Mouse (Mus musculus) embryonic facial prominence, embryonic 15.5 days (tissue): ENCODE measurements around the gene Gm16223. TPM values are rescaled to one million over a fixed set of nuclear protein-coding genes. Genes with fewer than 3 reads are reported as not detected.

Experiments used
- ATAC-seq: fragments of 200-750 bp; cut with Nextera tagmentation; 2 replicates; pipeline ENCODE4 v1.8.0; 2017; ENCODE audit warnings: low read depth, moderate TSS enrichment; ENCODE audit not compliant: insufficient number of reproducible peaks, low FRiP score, low TSS enrichment
- H3K27ac ChIP-seq: fragments of 300-500 bp; sonication (generic); replicated peaks from 2 replicates; pipeline ENCODE4 v1.5.1; 2015; ENCODE audit warnings: mild to moderate bottlenecking, inconsistent platforms
- H3K27me3 ChIP-seq: fragments of 300-500 bp; sonication (generic); 2 replicates; pipeline ENCODE4 v1.6.1; 2015; ENCODE audit warnings: inconsistent platforms
- H3K36me3 ChIP-seq: fragments of 300-500 bp; sonication (generic); 2 replicates; pipeline ENCODE4 v1.6.1; 2015; ENCODE audit warnings: mild to moderate bottlenecking, inconsistent platforms
- H3K4me1 ChIP-seq: fragments of 300-500 bp; sonication (generic); 2 replicates; pipeline ENCODE4 v1.6.1; 2015; ENCODE audit warnings: inconsistent platforms
- H3K4me2 ChIP-seq: fragments of 300-500 bp; sonication (generic); replicated peaks from 2 replicates; pipeline ENCODE4 v1.6.1; 2015; ENCODE audit warnings: mild to moderate bottlenecking, inconsistent platforms
- H3K4me3 ChIP-seq: fragments of 300-500 bp; sonication (generic); replicated peaks from 2 replicates; pipeline ENCODE4 v1.5.1; 2015; ENCODE audit warnings: mild to moderate bottlenecking, inconsistent platforms
- H3K9ac ChIP-seq: fragments of 300-500 bp; sonication (generic); 2 replicates; pipeline ENCODE4 v1.6.1; 2015; ENCODE audit warnings: inconsistent platforms
- H3K9me3 ChIP-seq: fragments of 300-500 bp; sonication (generic); replicated peaks from 2 replicates; pipeline ENCODE4 v1.6.1; 2016; ENCODE audit warnings: inconsistent platforms
- WGBS: fragments of 180-500 bp; shearing (Covaris S2); methylation state at CpG from one replicate; pipeline ENCODE4 v1.1.7; 2015; 5-methylcytosine and 5-hydroxymethylcytosine counted together
- polyA plus RNA-seq: library from polyadenylated mRNA; unstranded; fragments of >200 nt; fragmentation: Nextera tagmentation; extraction: Ambion mirVana; gene quantifications from 2 replicates; pipeline ENCODE4 v1.2.1, GENCODE M21; 2015

Gene Gm16223
- polyA plus RNA-seq, 1 experiment from 2014 or later: not detected

DNA sequence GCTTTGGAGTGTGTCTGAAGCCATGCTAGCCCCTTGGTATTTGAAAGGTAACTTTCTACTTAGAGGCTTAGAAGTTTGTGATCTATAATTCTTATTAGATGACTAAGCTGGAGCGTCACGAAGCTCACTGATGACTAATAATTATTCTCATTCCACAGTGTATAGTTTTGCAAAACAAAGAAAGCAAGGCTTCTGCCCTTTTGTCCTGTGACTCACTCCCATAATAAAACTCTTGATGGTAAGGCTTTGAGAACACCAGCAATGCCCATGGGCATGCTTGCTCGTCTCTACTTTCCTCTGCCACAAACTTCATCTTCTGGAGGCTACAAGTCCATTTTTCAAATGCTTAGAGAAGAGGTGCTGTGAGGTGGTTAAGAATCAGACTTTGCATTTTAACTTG, 87.9 kb downstream of the Gm16223 start:
- H3K27ac ChIP-seq: no peak overlapping the region
- H3K36me3 ChIP-seq: no peaks in the 10 kb centered on the region
- no peak overlapping the region for H3K9ac ChIP-seq
- H3K4me2 ChIP-seq: no peak overlapping the region
- H3K27me3 ChIP-seq: no peaks in the 10 kb centered on the region
- H3K9me3 ChIP-seq: no peaks in the 10 kb centered on the region
- WGBS: 55% methylated on average over 3 of the region's 3 CpGs
- no peaks in the 10 kb centered on the region for H3K4me1 ChIP-seq
- no peak overlapping the region for H3K4me3 ChIP-seq
- ATAC-seq: no peak

DNA sequence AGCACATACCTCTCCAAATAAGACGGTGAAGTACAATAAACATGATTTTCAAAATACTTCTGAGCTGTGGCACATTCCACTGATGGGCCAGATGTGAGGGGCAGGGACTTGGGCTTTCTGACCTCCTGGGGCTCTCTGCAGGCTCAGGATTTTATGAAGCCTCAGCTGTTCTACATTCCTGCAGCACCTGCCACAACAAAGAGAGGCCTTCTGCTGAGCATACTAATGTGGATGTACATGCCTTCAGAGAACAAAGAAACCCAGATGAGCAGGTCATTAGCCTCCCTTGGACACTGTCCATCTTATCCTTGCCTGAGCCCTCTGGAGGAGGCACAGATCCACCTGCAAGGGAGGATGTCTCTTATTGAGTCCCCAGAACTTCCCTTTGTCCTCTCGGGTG, 97.0 kb downstream of the Gm16223 start:
- H3K27me3 ChIP-seq: no peaks in the 10 kb centered on the region
- 75% methylated on average over 2 of the region's 2 CpGs for WGBS
- no peaks in the 10 kb centered on the region for H3K4me1 ChIP-seq
- no peaks in the 10 kb centered on the region for H3K36me3 ChIP-seq
- no peak overlapping the region for H3K4me3 ChIP-seq
- no peak overlapping the region for H3K27ac ChIP-seq
- no peak overlapping the region for H3K9ac ChIP-seq
- no peaks in the 10 kb centered on the region for H3K9me3 ChIP-seq
- no peak for ATAC-seq
- H3K4me2 ChIP-seq: no peak overlapping the region

DNA sequence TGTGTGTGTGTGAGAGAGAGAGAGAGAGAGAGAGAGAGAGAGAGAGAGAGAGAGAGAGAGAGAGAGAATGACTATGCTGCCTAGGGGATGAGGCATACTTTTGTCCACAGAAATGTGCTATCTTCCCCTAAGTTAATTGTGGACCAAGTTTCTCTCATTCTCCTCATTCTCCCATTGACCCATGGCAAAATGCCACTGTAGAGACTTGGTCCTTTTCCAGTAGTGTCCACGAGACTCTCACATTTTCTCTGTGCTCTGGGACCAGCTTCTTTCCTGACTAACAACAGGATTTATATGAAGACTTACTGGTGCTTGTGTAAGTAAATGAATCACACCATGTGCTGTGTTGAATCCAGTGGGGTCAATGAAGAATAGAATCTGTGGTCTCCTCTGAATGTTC, 98.6 kb downstream of the Gm16223 start:
- no peak overlapping the region for H3K27ac ChIP-seq
- 59% methylated on average over 1 of the region's 1 CpGs for WGBS
- no peak for ATAC-seq
- H3K27me3 ChIP-seq: no peaks in the 10 kb centered on the region
- no peak overlapping the region for H3K9ac ChIP-seq
- no peaks in the 10 kb centered on the region for H3K4me1 ChIP-seq
- H3K9me3 ChIP-seq: no peaks in the 10 kb centered on the region
- H3K36me3 ChIP-seq: no peaks in the 10 kb centered on the region
- H3K4me2 ChIP-seq: no peak overlapping the region
- H3K4me3 ChIP-seq: no peak overlapping the region

DNA sequence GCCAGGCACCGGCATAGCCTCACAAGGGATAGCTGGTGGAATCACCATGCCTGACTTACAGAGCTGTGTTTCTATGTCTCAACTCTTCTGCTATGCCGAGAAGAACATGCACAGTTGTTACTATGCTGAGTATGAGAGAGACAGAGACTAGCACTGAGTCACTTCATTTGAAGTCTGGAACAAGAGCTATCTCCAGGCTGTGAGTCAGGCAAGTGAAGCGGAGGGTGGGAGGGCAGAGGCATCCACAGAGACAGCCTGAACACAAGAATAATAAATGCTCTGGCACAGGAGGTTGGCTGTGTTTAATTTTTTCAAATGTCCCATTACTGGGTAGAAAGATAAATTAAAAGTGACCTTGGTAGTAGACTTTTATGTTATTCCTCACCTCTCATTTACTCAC, 100.3 kb downstream of the Gm16223 start:
- no peak overlapping the region for H3K4me3 ChIP-seq
- H3K27me3 ChIP-seq: no peaks in the 10 kb centered on the region
- ATAC-seq: no peak
- no peak overlapping the region for H3K4me2 ChIP-seq
- H3K27ac ChIP-seq: no peak overlapping the region
- no peaks in the 10 kb centered on the region for H3K36me3 ChIP-seq
- H3K4me1 ChIP-seq: no peaks in the 10 kb centered on the region
- no peak overlapping the region for H3K9ac ChIP-seq
- H3K9me3 ChIP-seq: no peaks in the 10 kb centered on the region
- 87% methylated on average over 3 of the region's 3 CpGs for WGBS

DNA sequence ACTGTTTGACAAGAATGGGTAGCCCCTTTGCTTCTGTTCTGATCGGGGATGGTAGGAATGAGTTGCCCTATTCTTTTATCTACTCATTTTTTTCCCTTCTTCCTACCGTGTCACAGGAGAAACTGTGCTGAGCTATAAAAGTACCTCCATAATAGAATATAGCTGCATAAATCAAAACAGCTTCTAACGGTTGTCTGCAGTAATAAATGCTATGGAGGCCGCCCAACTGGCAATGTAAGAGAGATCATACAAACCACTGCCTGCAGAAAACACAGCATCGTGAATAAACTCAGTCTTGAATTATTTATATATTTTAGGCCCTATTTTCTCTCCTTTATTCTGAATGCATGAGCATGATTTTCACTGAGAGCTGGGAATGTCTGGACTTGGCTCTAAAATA, 101.0 kb downstream of the Gm16223 start:
- 71% methylated on average over 5 of the region's 5 CpGs for WGBS
- H3K27ac ChIP-seq: no peak overlapping the region
- H3K36me3 ChIP-seq: no peaks in the 10 kb centered on the region
- no peak overlapping the region for H3K4me3 ChIP-seq
- no peaks in the 10 kb centered on the region for H3K9me3 ChIP-seq
- ATAC-seq: no peak
- H3K9ac ChIP-seq: no peak overlapping the region
- H3K27me3 ChIP-seq: no peaks in the 10 kb centered on the region
- no peak overlapping the region for H3K4me2 ChIP-seq
- no peaks in the 10 kb centered on the region for H3K4me1 ChIP-seq

DNA sequence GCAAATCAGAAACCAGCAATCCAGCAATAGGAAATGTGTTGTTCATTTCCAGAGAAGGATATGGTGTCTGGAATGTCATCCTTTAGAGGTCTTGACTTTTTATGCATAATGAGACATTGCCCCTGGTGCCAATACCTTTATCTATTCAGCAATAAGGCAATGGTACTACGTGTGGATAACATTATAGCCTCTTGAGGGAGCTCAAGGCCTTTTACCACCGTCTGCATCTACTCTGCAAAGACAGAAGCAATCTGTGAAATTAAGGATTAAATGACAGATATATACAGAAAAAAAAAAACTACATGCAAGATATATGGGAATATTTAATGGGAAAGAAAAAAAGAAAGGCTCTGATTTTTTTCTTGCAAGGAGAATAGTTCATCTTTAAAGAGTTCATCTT, 106.3 kb downstream of the Gm16223 start:
- no peak overlapping the region for H3K27ac ChIP-seq
- no peaks in the 10 kb centered on the region for H3K9me3 ChIP-seq
- H3K27me3 ChIP-seq: no peaks in the 10 kb centered on the region
- no peak overlapping the region for H3K9ac ChIP-seq
- WGBS: 58% methylated on average over 2 of the region's 2 CpGs
- H3K36me3 ChIP-seq: no peaks in the 10 kb centered on the region
- no peak overlapping the region for H3K4me2 ChIP-seq
- no peak for ATAC-seq
- H3K4me1 ChIP-seq: no peaks in the 10 kb centered on the region
- H3K4me3 ChIP-seq: no peak overlapping the region

DNA sequence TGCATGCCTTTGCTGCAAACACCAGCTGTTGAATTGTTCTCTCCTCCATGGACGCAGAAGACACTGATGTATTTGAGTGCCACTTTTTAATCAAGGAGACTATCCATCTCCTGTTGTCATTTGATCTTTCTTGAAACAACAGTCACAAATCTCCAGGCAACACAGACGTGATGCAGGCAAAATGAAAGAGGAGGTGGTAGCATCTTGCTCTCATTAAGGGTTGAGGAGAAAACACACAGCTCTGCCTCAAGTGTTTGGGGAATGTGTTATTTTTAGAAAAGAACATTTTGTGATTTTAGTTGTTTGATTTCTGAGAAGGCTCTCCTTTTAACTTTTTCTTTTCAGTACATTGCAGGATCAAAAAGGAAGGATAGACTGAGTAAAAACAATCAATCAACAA, 107.7 kb downstream of the Gm16223 start:
- H3K9me3 ChIP-seq: no peaks in the 10 kb centered on the region
- no peak overlapping the region for H3K9ac ChIP-seq
- H3K27me3 ChIP-seq: no peaks in the 10 kb centered on the region
- H3K36me3 ChIP-seq: no peaks in the 10 kb centered on the region
- H3K27ac ChIP-seq: no peak overlapping the region
- no peak overlapping the region for H3K4me2 ChIP-seq
- ATAC-seq: no peak
- no peak overlapping the region for H3K4me3 ChIP-seq
- H3K4me1 ChIP-seq: no peaks in the 10 kb centered on the region
- 32% methylated on average over 2 of the region's 2 CpGs for WGBS

DNA sequence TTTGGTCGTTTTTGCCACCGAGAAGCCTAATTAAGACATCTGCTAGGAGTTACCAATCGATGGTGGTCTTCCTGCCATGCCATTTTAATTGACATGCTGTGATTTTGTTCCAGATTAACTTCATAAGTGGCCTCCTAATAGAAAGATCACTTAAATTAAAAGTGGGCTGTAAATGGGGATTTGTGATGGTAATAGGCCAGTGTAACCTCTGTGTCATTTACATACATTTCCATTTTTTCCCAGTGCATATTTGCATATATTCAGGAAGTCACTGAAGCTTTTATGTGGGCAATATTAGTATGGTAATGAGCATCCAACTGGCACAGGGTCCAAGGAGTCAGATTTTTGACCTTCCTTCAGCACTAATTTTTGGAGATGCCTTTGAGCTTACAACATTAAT, 130.7 kb downstream of the Gm16223 start:
- Histone ChIP-seq H3K4me1 (no peaks in the 10 kb centered on the region), H3K4me3 (no peak overlapping the region), H3K27ac (no peak overlapping the region), H3K9me3 (no peaks in the 10 kb centered on the region), H3K36me3 (no peaks in the 10 kb centered on the region), H3K9ac (no peak overlapping the region), H3K4me2 (no peak overlapping the region), H3K27me3 (no peaks in the 10 kb centered on the region)
- no peak for ATAC-seq
- WGBS: 51% methylated on average over 3 of the region's 3 CpGs

DNA sequence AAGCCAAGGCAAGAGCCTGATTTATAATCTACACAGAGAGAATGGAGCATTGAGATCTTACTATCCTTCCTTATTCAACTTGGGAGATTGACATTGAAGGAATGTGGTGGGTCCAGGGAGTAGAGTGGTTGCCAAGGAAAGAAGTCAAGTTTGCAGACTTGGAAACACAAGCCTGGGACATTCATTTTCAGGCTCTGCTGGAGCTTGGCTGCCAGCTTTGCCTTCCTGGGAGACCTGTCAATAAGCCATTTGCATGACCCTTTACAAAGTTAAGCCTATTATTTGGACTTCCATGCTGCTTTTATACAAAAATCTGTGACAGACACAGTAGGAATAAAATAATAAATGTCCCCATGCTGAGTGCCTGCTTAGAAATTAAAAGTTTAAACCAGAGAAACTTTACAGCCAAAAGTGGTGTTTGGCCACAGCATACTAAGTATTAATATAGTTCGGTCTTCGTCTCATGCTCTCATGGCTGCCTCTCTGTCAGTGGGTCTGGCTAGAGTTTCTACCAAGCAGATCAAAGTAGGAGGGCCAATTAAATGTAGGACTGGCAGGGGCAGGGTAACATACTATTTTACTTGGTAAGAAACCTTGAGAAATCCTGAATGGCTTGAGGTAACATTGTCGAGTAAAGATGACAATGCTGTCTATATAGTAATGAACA, 139.8 kb downstream of the Gm16223 start:
- H3K36me3 ChIP-seq: no peaks in the 10 kb centered on the region
- no peak for ATAC-seq
- no peak overlapping the region for H3K4me2 ChIP-seq
- H3K9me3 ChIP-seq: no peaks in the 10 kb centered on the region
- no peaks in the 10 kb centered on the region for H3K4me1 ChIP-seq
- H3K9ac ChIP-seq: no peak overlapping the region
- no peak overlapping the region for H3K27ac ChIP-seq
- no peak overlapping the region for H3K4me3 ChIP-seq
- H3K27me3 ChIP-seq: no peaks in the 10 kb centered on the region
- 86% methylated on average over 3 of the region's 3 CpGs for WGBS

DNA sequence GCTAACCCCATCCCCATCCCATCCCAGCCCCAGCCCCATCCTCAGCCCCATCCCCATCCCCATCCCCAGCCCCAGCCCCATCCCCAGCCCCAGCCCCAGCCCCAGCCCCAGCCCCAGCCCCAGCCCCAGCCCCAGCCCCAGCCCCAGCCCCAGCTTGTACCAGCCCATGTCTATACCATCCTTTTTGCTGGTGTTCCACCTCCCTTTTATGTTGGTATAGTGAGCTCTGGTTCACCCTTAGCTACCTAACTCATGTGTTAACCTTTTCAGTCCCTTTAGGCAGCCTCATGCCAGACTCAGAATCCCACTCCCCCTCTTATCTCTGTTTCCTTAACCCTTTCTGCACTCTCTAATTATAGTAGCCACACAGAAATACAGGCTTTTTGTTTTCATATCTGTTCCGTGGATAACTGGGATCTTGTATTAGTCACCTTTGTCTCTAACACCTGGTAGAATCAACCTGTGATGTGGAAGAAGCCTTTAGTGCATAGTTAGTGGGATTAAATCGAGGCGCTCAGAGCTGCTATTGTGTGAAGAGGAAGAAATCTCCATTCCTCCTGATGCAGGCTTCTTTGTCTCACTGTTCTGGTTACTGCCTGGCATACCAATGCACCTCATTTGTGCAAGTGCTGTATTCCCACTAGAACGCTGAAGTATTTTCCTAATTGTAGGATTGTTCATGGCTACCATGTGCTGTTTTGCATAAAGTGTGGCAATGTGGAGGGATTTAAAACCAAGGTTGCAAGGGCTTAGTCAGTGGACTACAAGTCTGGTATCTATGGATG, 144.0 kb downstream of the Gm16223 start:
- Histone ChIP-seq H3K36me3 (no peaks in the 10 kb centered on the region), H3K27me3 (no peaks in the 10 kb centered on the region), H3K9ac (no peak overlapping the region), H3K4me3 (no peak overlapping the region), H3K27ac (no peak overlapping the region), H3K9me3 (no peaks in the 10 kb centered on the region), H3K4me2 (no peak overlapping the region), H3K4me1 (no peaks in the 10 kb centered on the region)
- ATAC-seq: no peak
- WGBS: 49% methylated on average over 4 of the region's 4 CpGs

DNA sequence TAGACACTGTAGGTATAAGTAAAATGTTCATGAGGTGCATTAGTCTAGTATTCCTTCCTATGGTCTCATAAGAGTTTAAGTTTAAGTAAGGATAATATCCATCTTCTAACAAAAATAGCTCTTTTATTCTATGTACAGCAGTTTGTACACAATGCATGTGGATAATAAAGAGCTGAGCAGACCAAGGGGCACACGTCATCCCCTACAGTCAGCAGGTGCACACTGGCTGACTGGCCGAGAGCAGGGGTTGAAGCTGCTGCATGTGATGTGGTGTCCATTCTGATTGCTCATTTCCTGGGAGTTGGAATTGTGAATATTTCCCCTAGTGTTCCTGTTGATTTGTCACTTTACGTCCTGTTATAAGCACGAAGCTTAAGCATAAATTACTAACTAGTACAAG, 144.6 kb downstream of the Gm16223 start:
- H3K36me3 ChIP-seq: no peaks in the 10 kb centered on the region
- H3K9ac ChIP-seq: no peak overlapping the region
- H3K9me3 ChIP-seq: no peaks in the 10 kb centered on the region
- H3K4me1 ChIP-seq: no peaks in the 10 kb centered on the region
- WGBS: 81% methylated on average over 4 of the region's 4 CpGs
- ATAC-seq: no peak
- H3K4me2 ChIP-seq: no peak overlapping the region
- no peak overlapping the region for H3K27ac ChIP-seq
- no peak overlapping the region for H3K4me3 ChIP-seq
- no peaks in the 10 kb centered on the region for H3K27me3 ChIP-seq

DNA sequence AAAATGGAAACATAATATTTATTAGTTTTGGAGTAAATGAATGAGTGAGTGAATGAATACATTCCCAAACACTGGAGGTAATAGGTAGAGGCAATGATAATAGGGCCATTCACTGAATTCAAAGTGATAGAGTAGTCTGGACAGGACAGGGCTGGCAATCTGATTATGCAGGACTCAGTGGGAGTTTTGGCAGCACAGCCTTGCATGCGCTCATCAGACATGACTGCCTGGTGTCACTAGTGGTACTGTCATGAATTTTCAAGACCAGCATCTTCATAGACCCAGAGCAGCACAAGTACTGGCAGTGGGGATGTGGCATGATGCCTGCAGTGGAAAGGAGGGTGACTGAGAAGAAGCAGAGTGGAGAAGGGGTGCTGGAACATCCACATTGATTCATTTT, 157.1 kb downstream of the Gm16223 start:
- 80% methylated on average over 1 of the region's 1 CpGs for WGBS
- ATAC-seq: no peak
- no peaks in the 10 kb centered on the region for H3K4me1 ChIP-seq
- H3K4me3 ChIP-seq: no peak overlapping the region
- no peak overlapping the region for H3K4me2 ChIP-seq
- no peaks in the 10 kb centered on the region for H3K36me3 ChIP-seq
- no peak overlapping the region for H3K27ac ChIP-seq
- no peak overlapping the region for H3K9ac ChIP-seq
- H3K9me3 ChIP-seq: no peaks in the 10 kb centered on the region
- no peaks in the 10 kb centered on the region for H3K27me3 ChIP-seq
